Mouse (Mus musculus): ENCODE data around the gene Tgfb1. TPM values are rescaled to one million over a fixed set of nuclear protein-coding genes. Genes with fewer than 3 reads are reported as not detected.
A peak's percentile ranks its signal among the peaks of the same experiment; 100 is the strongest.

Gene Tgfb1
- 0.67 and 1.1 TPM in 2 replicates for polyA plus RNA-seq (2014; fragmentation: Nextera tagmentation; extraction: Ambion mirVana)

DNA sequence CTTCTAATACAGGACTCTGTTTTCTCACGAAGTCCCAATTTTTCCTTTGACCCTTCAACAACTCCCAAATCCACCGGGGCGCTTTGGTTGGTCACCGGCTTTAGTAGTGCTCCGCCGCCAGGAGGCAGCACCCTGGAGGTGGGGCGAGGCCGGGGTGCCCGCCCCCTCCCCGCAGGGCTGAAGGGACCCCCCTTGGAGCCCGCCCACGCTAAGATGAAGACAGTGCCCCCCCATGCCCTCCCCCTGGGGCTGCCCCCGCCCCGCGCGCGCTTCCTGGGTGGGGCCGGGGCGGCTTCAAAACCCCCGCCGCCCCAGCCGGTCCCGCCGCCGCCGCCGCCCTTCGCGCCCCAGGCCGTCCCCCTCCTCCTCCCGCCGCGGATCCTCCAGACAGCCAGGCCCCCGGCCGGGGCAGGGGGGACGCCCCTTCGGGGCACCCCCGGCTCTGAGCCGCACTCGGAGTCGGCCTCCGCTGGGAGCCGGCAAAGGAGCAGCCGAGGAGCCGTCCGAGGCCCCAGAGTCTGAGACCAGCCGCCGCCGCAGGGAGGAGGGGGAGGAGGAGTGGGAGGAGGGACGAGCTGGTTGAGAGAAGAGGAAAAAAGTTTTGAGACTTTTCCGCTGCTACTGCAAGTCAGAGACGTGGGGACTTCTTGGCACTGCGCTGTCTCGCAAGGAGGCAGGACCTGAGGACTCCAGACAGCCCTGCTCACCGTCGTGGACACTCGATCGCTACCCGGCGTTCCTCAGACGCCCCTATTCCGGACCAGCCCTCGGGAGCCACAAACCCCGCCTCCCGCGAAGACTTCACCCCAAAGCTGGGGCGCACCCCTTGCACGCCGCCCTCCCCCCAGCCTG lies at the start of gene Tgfb1:
TSS of gene Tgfb1 (plus strand) at position 323 of the 852 bp plus-strand sequence.
- peak within 1 kb of the TSS; percentile 30 for H3K4me3 ChIP-seq (replicated peaks; ENCODE audit: low read depth, low read length)
- no peaks in the 10 kb centered on the region for H3K36me3 ChIP-seq (ENCODE audit: control insufficient read depth, insufficient read depth, low read length)
- peak; percentile 41 for ATAC-seq (ENCODE audit: low FRiP score, low TSS enrichment)
- H3K9ac ChIP-seq (replicated peaks; ENCODE audit: low read length): peak within 1 kb of the TSS; percentile 23; the same call in 1 of the 2 replicates
- no peaks in the 10 kb centered on the region for H3K9me3 ChIP-seq (ENCODE audit: control insufficient read depth, low read length)
- under 1% methylated on average over 67 of the region's 69 CpGs for WGBS
- H3K27me3 ChIP-seq (ENCODE audit: control insufficient read depth, insufficient read depth, low read length): peaks cover 54% of the 10 kb centered on the region
- H3K4me2 ChIP-seq (ENCODE audit: low read length): peak within 1 kb of the TSS; percentile 54
- peaks cover 33% of the 10 kb centered on the region for H3K4me1 ChIP-seq (ENCODE audit: control insufficient read depth, insufficient read depth, low read length)
- H3K27ac ChIP-seq (replicated peaks; ENCODE audit: low read depth, low read length): no peak within 1 kb of the TSS
- peak; percentile 64 for DNase-seq

DNA sequence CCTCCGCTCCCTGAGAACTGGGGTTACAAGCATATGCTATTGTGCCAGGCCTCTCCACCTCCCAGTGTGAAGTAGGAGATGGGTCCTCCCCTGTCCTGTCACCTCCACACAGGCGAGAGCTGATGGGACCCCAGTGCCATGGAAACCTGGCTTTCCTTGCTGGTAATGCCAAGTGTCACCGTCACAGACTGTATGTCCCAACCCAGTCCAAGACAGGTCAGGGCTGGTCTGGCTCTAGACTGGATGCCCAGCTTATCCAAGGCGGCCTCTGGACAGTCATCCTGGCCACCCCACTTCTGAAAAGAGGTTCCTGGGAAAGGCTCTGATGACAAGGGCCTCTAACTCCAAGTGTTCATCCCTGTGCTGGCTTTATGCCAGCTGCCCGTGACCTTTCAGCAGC lies 49.7 kb upstream of the Tgfb1 start:
- ATAC-seq (ENCODE audit: low FRiP score, low TSS enrichment) (no peak), DNase-seq (no peak)
- H3K27me3 ChIP-seq (ENCODE audit: control insufficient read depth, insufficient read depth, low read length): no peaks in the 10 kb centered on the region
- H3K9ac ChIP-seq (replicated peaks; ENCODE audit: low read length): no peak overlapping the region
- peaks cover 79% of the 10 kb centered on the region for H3K36me3 ChIP-seq (ENCODE audit: control insufficient read depth, insufficient read depth, low read length)
- no peaks in the 10 kb centered on the region for H3K9me3 ChIP-seq (ENCODE audit: control insufficient read depth, low read length)
- no peak overlapping the region for H3K27ac ChIP-seq (replicated peaks; ENCODE audit: low read depth, low read length)
- H3K4me3 ChIP-seq (replicated peaks; ENCODE audit: low read depth, low read length): no peak overlapping the region
- no peaks in the 10 kb centered on the region for H3K4me1 ChIP-seq (ENCODE audit: control insufficient read depth, insufficient read depth, low read length)
- H3K4me2 ChIP-seq (ENCODE audit: low read length): no peak overlapping the region
- 91% methylated on average over 5 of the region's 5 CpGs for WGBS

DNA sequence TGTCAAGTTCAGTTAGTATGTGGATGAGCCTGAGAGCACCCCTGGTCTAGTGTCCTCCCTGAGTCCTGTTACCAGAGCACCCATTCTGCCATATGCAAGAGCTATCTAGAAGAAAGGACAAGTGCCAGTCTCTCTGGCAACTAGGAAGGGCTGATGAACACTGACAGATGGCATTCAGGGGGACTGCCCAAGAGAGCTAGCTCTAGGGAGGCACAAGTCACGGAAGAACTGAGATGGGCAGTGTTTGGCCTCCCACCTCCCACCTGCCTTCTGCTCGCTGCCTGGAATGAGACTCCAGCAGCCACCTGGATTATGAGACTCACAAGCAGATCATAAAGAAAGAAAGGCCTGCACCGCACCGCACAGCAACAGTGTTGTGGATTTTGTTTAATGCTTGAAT lies 47.0 kb upstream of the Tgfb1 start:
- DNase-seq: no peak
- no peak for ATAC-seq (ENCODE audit: low FRiP score, low TSS enrichment)
- Histone ChIP-seq H3K27ac (replicated peaks; ENCODE audit: low read depth, low read length) (no peak overlapping the region), H3K9me3 (ENCODE audit: control insufficient read depth, low read length) (no peaks in the 10 kb centered on the region), H3K9ac (replicated peaks; ENCODE audit: low read length) (no peak overlapping the region), H3K4me3 (replicated peaks; ENCODE audit: low read depth, low read length) (no peak overlapping the region), H3K27me3 (ENCODE audit: control insufficient read depth, insufficient read depth, low read length) (no peaks in the 10 kb centered on the region), H3K36me3 (ENCODE audit: control insufficient read depth, insufficient read depth, low read length) (peaks cover 59% of the 10 kb centered on the region), H3K4me2 (ENCODE audit: low read length) (no peak overlapping the region), H3K4me1 (ENCODE audit: control insufficient read depth, insufficient read depth, low read length) (no peaks in the 10 kb centered on the region)
- 91% methylated on average over 4 of the region's 4 CpGs for WGBS

DNA sequence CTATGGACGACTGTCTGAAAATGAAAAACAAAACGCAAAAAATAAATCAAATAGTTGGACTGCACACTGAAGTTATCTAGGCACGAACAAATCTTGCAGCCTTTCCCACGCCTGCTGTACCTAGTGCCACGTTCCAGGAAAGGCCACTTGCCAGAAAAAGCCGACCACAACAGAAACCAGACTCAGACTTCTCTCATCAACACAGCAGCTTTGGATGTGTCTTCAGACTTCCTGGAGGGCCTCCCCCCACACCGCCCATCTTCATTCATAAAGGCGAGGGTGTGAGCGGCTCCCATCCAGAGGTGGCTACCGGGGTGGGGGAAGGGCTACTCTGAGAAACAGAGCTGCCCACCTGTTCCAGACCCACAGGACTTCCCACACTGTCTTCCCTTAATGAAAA lies 42.7 kb upstream of the Tgfb1 start:
- Histone ChIP-seq H3K4me1 (ENCODE audit: control insufficient read depth, insufficient read depth, low read length) (no peaks in the 10 kb centered on the region), H3K9me3 (ENCODE audit: control insufficient read depth, low read length) (no peaks in the 10 kb centered on the region), H3K36me3 (ENCODE audit: control insufficient read depth, insufficient read depth, low read length) (peaks cover 24% of the 10 kb centered on the region), H3K27ac (replicated peaks; ENCODE audit: low read depth, low read length) (no peak overlapping the region), H3K4me2 (ENCODE audit: low read length) (no peak overlapping the region), H3K9ac (replicated peaks; ENCODE audit: low read length) (no peak overlapping the region), H3K4me3 (replicated peaks; ENCODE audit: low read depth, low read length) (no peak overlapping the region), H3K27me3 (ENCODE audit: control insufficient read depth, insufficient read depth, low read length) (no peaks in the 10 kb centered on the region)
- DNase-seq (no peak), ATAC-seq (ENCODE audit: low FRiP score, low TSS enrichment) (no peak)
- WGBS: 84% methylated on average over 10 of the region's 10 CpGs

DNA sequence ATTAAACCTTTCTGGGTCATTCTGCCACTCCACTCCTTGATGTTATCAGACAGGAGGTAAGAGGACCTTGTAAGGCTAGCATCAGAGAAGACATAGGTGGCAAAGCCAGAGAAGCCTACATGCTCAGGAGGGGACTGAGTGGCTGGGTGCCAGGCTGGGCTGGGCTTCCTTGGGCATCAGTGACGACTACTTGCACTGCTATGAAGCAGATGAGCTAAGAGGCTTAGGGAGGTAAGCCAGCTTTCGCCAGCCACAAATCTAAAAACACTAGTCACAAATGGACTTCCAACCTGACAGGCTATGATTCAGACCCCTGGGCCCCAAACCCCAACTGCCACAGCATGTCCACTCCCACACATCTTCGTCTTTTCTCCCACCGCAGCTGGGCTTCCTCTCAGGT lies 42.2 kb upstream of the Tgfb1 start:
- 82% methylated on average over 4 of the region's 4 CpGs for WGBS
- Histone ChIP-seq H3K4me2 (ENCODE audit: low read length) (no peak overlapping the region), H3K27me3 (ENCODE audit: control insufficient read depth, insufficient read depth, low read length) (no peaks in the 10 kb centered on the region), H3K9me3 (ENCODE audit: control insufficient read depth, low read length) (no peaks in the 10 kb centered on the region), H3K36me3 (ENCODE audit: control insufficient read depth, insufficient read depth, low read length) (peaks cover 24% of the 10 kb centered on the region), H3K9ac (replicated peaks; ENCODE audit: low read length) (no peak overlapping the region), H3K4me1 (ENCODE audit: control insufficient read depth, insufficient read depth, low read length) (no peaks in the 10 kb centered on the region), H3K27ac (replicated peaks; ENCODE audit: low read depth, low read length) (no peak overlapping the region), H3K4me3 (replicated peaks; ENCODE audit: low read depth, low read length) (no peak overlapping the region)
- DNase-seq (no peak), ATAC-seq (ENCODE audit: low FRiP score, low TSS enrichment) (no peak)

DNA sequence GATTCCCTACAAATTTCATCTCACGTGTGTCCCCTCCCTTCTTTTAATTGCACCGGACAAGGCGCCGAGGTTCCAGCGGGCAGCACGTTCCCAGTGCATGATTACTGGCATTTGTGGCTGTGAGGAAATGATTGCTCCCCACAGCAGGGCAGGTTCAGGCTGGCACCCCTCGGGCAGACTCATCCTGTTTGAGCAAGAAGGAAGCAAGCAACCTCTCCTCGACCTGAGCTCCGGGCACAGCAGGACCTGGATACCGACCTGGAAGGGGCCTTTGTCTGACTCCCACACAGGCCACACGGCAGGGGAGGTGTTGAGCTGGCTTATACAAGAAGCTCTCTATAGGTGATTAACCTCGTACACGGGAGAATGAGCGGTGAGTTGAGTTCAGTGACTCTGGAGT lies 41.7 kb upstream of the Tgfb1 start:
- no peak for ATAC-seq (ENCODE audit: low FRiP score, low TSS enrichment)

DNA sequence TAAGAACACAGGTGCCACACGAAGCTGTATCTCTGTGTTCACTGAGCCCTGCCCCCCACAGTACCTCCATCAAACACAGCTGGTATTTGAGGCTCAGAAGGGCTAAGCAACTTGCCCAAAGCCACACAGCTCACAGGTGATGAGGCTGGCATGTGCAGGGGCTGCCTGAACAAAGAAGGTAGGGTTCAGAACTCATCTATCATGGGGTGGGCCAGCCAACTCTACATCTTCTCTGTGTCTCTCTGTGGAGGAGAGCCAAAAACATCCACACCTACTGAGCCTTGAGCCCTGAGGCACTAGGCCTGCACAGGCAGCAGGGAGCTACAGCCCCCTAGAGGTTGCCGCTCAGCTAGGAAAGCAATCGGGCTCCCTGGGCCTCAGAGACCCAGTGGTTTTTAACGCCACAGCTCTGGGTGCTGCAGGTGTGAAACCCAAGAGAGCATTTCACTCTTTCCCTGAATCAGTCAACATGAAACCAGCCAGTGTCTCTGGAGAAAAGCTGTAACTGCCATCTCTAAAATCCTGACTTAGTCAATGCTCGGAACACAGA lies 39.2 kb upstream of the Tgfb1 start:
- DNase-seq (no peak), ATAC-seq (ENCODE audit: low FRiP score, low TSS enrichment) (no peak)
- WGBS: 54% methylated on average over 5 of the region's 5 CpGs
- no peak overlapping the region for H3K9ac ChIP-seq (replicated peaks; ENCODE audit: low read length)
- H3K27me3 ChIP-seq (ENCODE audit: control insufficient read depth, insufficient read depth, low read length): no peaks in the 10 kb centered on the region
- H3K4me3 ChIP-seq (replicated peaks; ENCODE audit: low read depth, low read length): no peak overlapping the region
- no peak overlapping the region for H3K4me2 ChIP-seq (ENCODE audit: low read length)
- 0 out of 2 replicates have a peak, but pooled peaks cover 8% of the 10 kb centered on the region for H3K36me3 ChIP-seq (ENCODE audit: control insufficient read depth, insufficient read depth, low read length)
- H3K4me1 ChIP-seq (ENCODE audit: control insufficient read depth, insufficient read depth, low read length): no peaks in the 10 kb centered on the region
- no peaks in the 10 kb centered on the region for H3K9me3 ChIP-seq (ENCODE audit: control insufficient read depth, low read length)
- no peak overlapping the region for H3K27ac ChIP-seq (replicated peaks; ENCODE audit: low read depth, low read length)

More for the DNA sequence above, 41.7 kb upstream of the Tgfb1 start:
- H3K9ac ChIP-seq (replicated peaks; ENCODE audit: low read length): no peak overlapping the region
- H3K4me3 ChIP-seq (replicated peaks; ENCODE audit: low read depth, low read length): no peak overlapping the region
- no peak for DNase-seq
- WGBS: 51% methylated on average over 14 of the region's 14 CpGs
- no peak overlapping the region for H3K27ac ChIP-seq (replicated peaks; ENCODE audit: low read depth, low read length)
- H3K9me3 ChIP-seq (ENCODE audit: control insufficient read depth, low read length): no peaks in the 10 kb centered on the region
- no peaks in the 10 kb centered on the region for H3K4me1 ChIP-seq (ENCODE audit: control insufficient read depth, insufficient read depth, low read length)
- no peak overlapping the region for H3K4me2 ChIP-seq (ENCODE audit: low read length)
- H3K27me3 ChIP-seq (ENCODE audit: control insufficient read depth, insufficient read depth, low read length): no peaks in the 10 kb centered on the region
- peaks cover 20% of the 10 kb centered on the region for H3K36me3 ChIP-seq (ENCODE audit: control insufficient read depth, insufficient read depth, low read length)

DNA sequence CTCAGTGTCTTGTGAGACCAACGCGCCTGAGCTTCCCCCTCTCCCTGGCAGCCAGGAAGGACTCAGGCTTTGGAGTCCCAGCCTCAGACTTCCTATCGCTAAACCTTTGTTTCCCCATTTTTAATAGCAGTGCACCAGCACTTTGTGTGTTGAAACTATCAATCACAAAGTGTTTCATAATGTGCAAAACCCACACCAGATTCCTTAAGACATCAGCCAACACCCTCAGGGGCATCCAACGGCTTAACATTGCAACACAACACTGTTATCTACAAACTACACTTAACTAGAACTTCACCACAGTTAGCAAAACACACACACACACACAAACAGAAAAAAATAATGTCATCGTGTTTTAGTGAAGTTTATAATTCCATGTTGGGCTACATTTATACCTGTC lies 37.0 kb upstream of the Tgfb1 start:
- no peaks in the 10 kb centered on the region for H3K9me3 ChIP-seq (ENCODE audit: control insufficient read depth, low read length)
- ATAC-seq (ENCODE audit: low FRiP score, low TSS enrichment): no peak
- no peak overlapping the region for H3K4me2 ChIP-seq (ENCODE audit: low read length)
- H3K4me3 ChIP-seq (replicated peaks; ENCODE audit: low read depth, low read length): no peak overlapping the region
- no peak for DNase-seq
- 0 out of 2 replicates have a peak, but pooled peaks cover 8% of the 10 kb centered on the region for H3K36me3 ChIP-seq (ENCODE audit: control insufficient read depth, insufficient read depth, low read length)
- no peaks in the 10 kb centered on the region for H3K4me1 ChIP-seq (ENCODE audit: control insufficient read depth, insufficient read depth, low read length)
- no peak overlapping the region for H3K9ac ChIP-seq (replicated peaks; ENCODE audit: low read length)
- no peak overlapping the region for H3K27ac ChIP-seq (replicated peaks; ENCODE audit: low read depth, low read length)
- H3K27me3 ChIP-seq (ENCODE audit: control insufficient read depth, insufficient read depth, low read length): no peaks in the 10 kb centered on the region
- WGBS: 82% methylated on average over 5 of the region's 5 CpGs

DNA sequence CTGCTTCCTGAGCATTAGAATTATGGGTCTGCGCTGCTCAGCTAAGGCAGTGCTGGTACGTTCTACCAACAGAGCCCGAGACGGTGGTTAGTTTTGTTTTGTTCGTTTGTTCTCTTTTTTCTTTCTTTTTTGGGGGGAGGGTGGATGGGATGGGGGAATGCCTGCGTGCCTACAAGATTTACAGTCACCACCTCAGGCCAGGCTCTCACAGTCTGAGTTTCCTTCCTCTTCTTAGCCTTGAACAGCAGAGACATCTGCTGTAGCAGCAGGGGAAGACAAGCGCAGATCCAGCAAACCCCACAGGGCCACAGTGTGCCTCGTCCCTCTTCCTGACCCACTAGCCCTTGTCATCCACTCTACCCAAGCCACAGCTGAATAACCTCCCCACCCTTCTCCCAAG lies 35.5 kb upstream of the Tgfb1 start:
- no peaks in the 10 kb centered on the region for H3K9me3 ChIP-seq (ENCODE audit: control insufficient read depth, low read length)
- H3K4me1 ChIP-seq (ENCODE audit: control insufficient read depth, insufficient read depth, low read length): 0 out of 2 replicates have a peak, but pooled peaks cover under 1% of the 10 kb centered on the region
- H3K27ac ChIP-seq (replicated peaks; ENCODE audit: low read depth, low read length): no peak overlapping the region
- H3K9ac ChIP-seq (replicated peaks; ENCODE audit: low read length): no peak overlapping the region
- no peak overlapping the region for H3K4me3 ChIP-seq (replicated peaks; ENCODE audit: low read depth, low read length)
- H3K4me2 ChIP-seq (ENCODE audit: low read length): no peak overlapping the region
- H3K36me3 ChIP-seq (ENCODE audit: control insufficient read depth, insufficient read depth, low read length): 0 out of 2 replicates have a peak, but pooled peaks cover 4% of the 10 kb centered on the region
- DNase-seq: no peak
- WGBS: 93% methylated on average over 8 of the region's 8 CpGs
- no peaks in the 10 kb centered on the region for H3K27me3 ChIP-seq (ENCODE audit: control insufficient read depth, insufficient read depth, low read length)
- no peak for ATAC-seq (ENCODE audit: low FRiP score, low TSS enrichment)
